Mouse (Mus musculus): ENCODE results near the gene Dync1i2. TPM values are rescaled to one million over a fixed set of nuclear protein-coding genes. Genes with fewer than 3 reads are reported as not detected.

The Dync1i2 gene
- total and polyA plus RNA-seq, 3 experiments, result 22.9 to 74.3 (median 38.6) TPM

GRCm38 (mm10) chr2:71302156-71302663, 90.7 kb downstream of the Dync1i2 start:
- no peak overlapping the region for H3K4me2 ChIP-seq (ENCODE audit: insufficient read depth, low read depth, poor library complexity, severe bottlenecking)
- dilution Hi-C loops (cut with MboI; ENCODE audit: extremely low pct_ligation_motif_present, extremely low pct_unique_long_range_greater_than_20kb, low sequenced_read_pairs), result no loop called here

GRCm38 (mm10) chr2:71303221-71303620, 91.7 kb downstream of the Dync1i2 start:
- Histone ChIP-seq H3K9ac (ENCODE audit: insufficient read depth, low read depth) (no peak overlapping the region), H3K9me3 (replicated peaks; ENCODE audit: low read length) (no peaks in the 10 kb centered on the region), H3K36me3 (replicated peaks in 1 of 2; ENCODE audit: control insufficient read depth in 1 of 2, insufficient read depth in 1 of 2, low read length in 1 of 2) (peaks cover 36 to 78% of the 10 kb centered on the region in 2 experiments), H3K79me2 (replicated peaks; ENCODE audit: control insufficient read depth, extremely low read depth, insufficient read depth, poor library complexity, severe bottlenecking) (no peaks in the 10 kb centered on the region), H3K4me1 (ENCODE audit: control insufficient read depth in 1 of 2, insufficient read depth in 2 of 2) (peaks cover 9 to 56% of the 10 kb centered on the region in 2 experiments), H3K4me2 (ENCODE audit: insufficient read depth, low read depth, poor library complexity, severe bottlenecking) (no peak overlapping the region), H3K27ac (ENCODE audit: insufficient read depth, low read depth) (no peak overlapping the region), H3K27me3 (replicated peaks) (no peaks in the 10 kb centered on the region), H3K4me3 (replicated peaks in 1 of 3; ENCODE audit: low read depth in 2 of 3, low read length in 2 of 3, poor library complexity in 1 of 3) (no peak overlapping the region)
- dilution Hi-C loops (cut with MboI; ENCODE audit: extremely low pct_ligation_motif_present, extremely low pct_unique_long_range_greater_than_20kb, low sequenced_read_pairs), result no loop called here
- DNase-seq (ENCODE audit: extremely low read depth), result no peak
- no peak for TF ChIP-seq ZNF384 (IDR thresholded peaks at IDR 0.05; ENCODE audit: low read depth, low read length)
- no peak for TF ChIP-seq USF1 (IDR thresholded peaks at IDR 0.05; ENCODE audit: low read depth, low read length)
- no peak for TF ChIP-seq JUN (IDR thresholded peaks at IDR 0.05; ENCODE audit: insufficient read depth, low read depth, low read length)
- TF ChIP-seq TBP (conservative IDR thresholded peaks at IDR 0.05; ENCODE audit: low read depth, low read length), result no peak
- TF ChIP-seq ETS1 (conservative IDR thresholded peaks at IDR 0.05; ENCODE audit: low read depth, low read length), result no peak
- TF ChIP-seq GABPA (IDR thresholded peaks at IDR 0.05; ENCODE audit: insufficient replicate concordance, low read depth, low read length), result no peak
- no peak for TF ChIP-seq RCOR1 (conservative IDR thresholded peaks at IDR 0.05; ENCODE audit: low read depth, low read length)
- TF ChIP-seq PAX5 (IDR thresholded peaks at IDR 0.05; ENCODE audit: low read length), result no peak
- no peak for TF ChIP-seq ZC3H11A (IDR thresholded peaks at IDR 0.05; ENCODE audit: low read depth, low read length)
- no peak for TF ChIP-seq SIN3A (IDR thresholded peaks at IDR 0.05; ENCODE audit: low read length)
- no peak for TF ChIP-seq ZMIZ1 (IDR thresholded peaks at IDR 0.05; ENCODE audit: low read depth, low read length)
- no peak for TF ChIP-seq TCF12 (IDR thresholded peaks at IDR 0.05; ENCODE audit: low read depth, low read length)
- TF ChIP-seq NRF1 (IDR thresholded peaks at IDR 0.05; ENCODE audit: low read depth, low read length), result no peak
- no peak for TF ChIP-seq MYC (IDR thresholded peaks at IDR 0.05; ENCODE audit: low read depth, low read length)
- TF ChIP-seq MEF2A (IDR thresholded peaks at IDR 0.05; ENCODE audit: borderline replicate concordance, low read depth, low read length), result no peak
- TF ChIP-seq MXI1 (IDR thresholded peaks at IDR 0.05; ENCODE audit: low read depth, low read length), result no peak
- in situ Hi-C loops (cut with MboI; ENCODE audit: low pct_ligation_motif_present, low pct_unique_long_range_greater_than_20kb, low sequenced_read_pairs), result no loop called here

More at GRCm38 (mm10) chr2:71302156-71302663, 90.7 kb downstream of the Dync1i2 start:
- TF ChIP-seq E2F4 (IDR thresholded peaks at IDR 0.05; ENCODE audit: insufficient replicate concordance, low read depth, low read length), result no peak
- no peak for TF ChIP-seq KAT2A (IDR thresholded peaks at IDR 0.05; ENCODE audit: insufficient replicate concordance, low read length)
- TF ChIP-seq TCF12 (IDR thresholded peaks at IDR 0.05; ENCODE audit: low read depth, low read length), result no peak
- TF ChIP-seq JUN (IDR thresholded peaks at IDR 0.05; ENCODE audit: insufficient read depth, low read depth, low read length), result no peak
- no peak for TF ChIP-seq ETS1 (conservative IDR thresholded peaks at IDR 0.05; ENCODE audit: low read depth, low read length)
- no peak for TF ChIP-seq JUND (conservative IDR thresholded peaks at IDR 0.05; ENCODE audit: low read depth, low read length)
- no peak for TF ChIP-seq RCOR1 (conservative IDR thresholded peaks at IDR 0.05; ENCODE audit: low read depth, low read length)
- no peak for TF ChIP-seq RAD21 (IDR thresholded peaks at IDR 0.05; ENCODE audit: low read depth, low read length)
- no peak for TF ChIP-seq USF2 (conservative IDR thresholded peaks at IDR 0.05; ENCODE audit: low read depth, low read length)
- no peak for TF ChIP-seq CHD1 (IDR thresholded peaks at IDR 0.05; ENCODE audit: low read depth, low read length)
- no peak for TF ChIP-seq MEF2A (IDR thresholded peaks at IDR 0.05; ENCODE audit: borderline replicate concordance, low read depth, low read length)
- TF ChIP-seq ZC3H11A (IDR thresholded peaks at IDR 0.05; ENCODE audit: low read depth, low read length), result no peak
- no peak for TF ChIP-seq ZNF384 (IDR thresholded peaks at IDR 0.05; ENCODE audit: low read depth, low read length)
- no peak for TF ChIP-seq POLR2A (IDR thresholded peaks at IDR 0.05; ENCODE audit: low read depth, low read length)
- TF ChIP-seq ZKSCAN1 (IDR thresholded peaks at IDR 0.05; ENCODE audit: borderline replicate concordance, low read depth, low read length), result no peak
- no peak for TF ChIP-seq NELFE (IDR thresholded peaks at IDR 0.05; ENCODE audit: low read depth, low read length)
- no peak for TF ChIP-seq MXI1 (IDR thresholded peaks at IDR 0.05; ENCODE audit: low read depth, low read length)
- TF ChIP-seq UBTF (IDR thresholded peaks at IDR 0.05; ENCODE audit: low read depth, low read length), result no peak
- no peak for TF ChIP-seq TBP (conservative IDR thresholded peaks at IDR 0.05; ENCODE audit: low read depth, low read length)
- Histone ChIP-seq H3K4me1 (ENCODE audit: control insufficient read depth in 1 of 2, insufficient read depth in 2 of 2) (peaks cover 9 to 46% of the 10 kb centered on the region in 2 experiments), H3K4me3 (replicated peaks in 1 of 3; ENCODE audit: low read depth in 2 of 3, low read length in 2 of 3, poor library complexity in 1 of 3) (no peak overlapping the region), H3K27me3 (replicated peaks) (no peaks in the 10 kb centered on the region), H3K9me3 (replicated peaks; ENCODE audit: low read length) (no peaks in the 10 kb centered on the region), H3K79me2 (replicated peaks; ENCODE audit: control insufficient read depth, extremely low read depth, insufficient read depth, poor library complexity, severe bottlenecking) (no peaks in the 10 kb centered on the region), H3K27ac (ENCODE audit: insufficient read depth, low read depth) (no peak overlapping the region), H3K36me3 (replicated peaks in 1 of 2; ENCODE audit: control insufficient read depth in 1 of 2, insufficient read depth in 1 of 2, low read length in 1 of 2) (peaks cover 36 to 80% of the 10 kb centered on the region in 2 experiments), H3K9ac (ENCODE audit: insufficient read depth, low read depth) (no peak overlapping the region)
- no peak for DNase-seq (ENCODE audit: extremely low read depth)
- in situ Hi-C loops (cut with MboI; ENCODE audit: low pct_ligation_motif_present, low pct_unique_long_range_greater_than_20kb, low sequenced_read_pairs), result no loop called here
